Mouse (Mus musculus) 3T3-L1 (cell line): ENCODE measurements around the gene Nnmt.

Experiments
- DNase-seq: peaks from one replicate; pipeline ENCODE4 v3.0.0-alpha.2; 2015; ENCODE audit warnings: low read depth, low spot score

Nnmt gene

DNA sequence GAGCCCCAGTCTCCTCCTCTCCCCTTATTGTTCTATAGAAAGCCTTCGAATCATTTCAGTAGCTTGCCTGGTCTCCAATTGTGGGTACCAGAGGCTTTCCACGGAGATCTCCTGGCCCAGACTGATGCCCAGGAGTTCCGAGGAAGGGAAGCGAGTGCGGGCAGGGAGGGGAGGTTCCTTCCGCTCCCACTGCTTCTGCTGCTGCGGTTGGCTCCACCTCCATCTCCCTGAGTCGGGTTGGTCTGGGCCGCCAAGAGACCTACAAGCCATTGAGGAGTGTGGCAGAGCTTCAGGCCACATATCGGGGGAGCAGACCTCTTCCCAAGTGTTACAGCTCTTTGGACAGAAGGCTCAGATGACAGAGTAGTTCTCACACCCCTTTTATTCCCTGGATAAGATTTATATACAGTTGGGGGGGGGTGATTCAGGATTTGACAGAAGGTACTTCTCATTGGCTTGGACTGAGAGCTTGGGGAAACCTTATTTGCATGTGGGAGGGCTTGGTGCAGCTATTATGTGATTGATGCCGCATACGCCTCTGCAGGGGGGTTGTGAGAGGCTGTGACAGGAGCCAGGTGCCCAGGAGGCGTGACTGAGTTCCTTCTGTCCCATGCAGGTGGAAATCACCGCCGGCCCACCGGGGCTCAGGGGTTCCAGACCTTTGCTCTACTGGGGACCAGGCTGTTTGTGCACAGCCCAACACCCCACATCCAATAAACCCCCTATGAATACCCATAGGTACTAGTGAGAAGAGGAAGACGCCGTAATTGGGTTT lies 30.8 kb upstream of the Nnmt start:
- DNase-seq, result no peak

DNA sequence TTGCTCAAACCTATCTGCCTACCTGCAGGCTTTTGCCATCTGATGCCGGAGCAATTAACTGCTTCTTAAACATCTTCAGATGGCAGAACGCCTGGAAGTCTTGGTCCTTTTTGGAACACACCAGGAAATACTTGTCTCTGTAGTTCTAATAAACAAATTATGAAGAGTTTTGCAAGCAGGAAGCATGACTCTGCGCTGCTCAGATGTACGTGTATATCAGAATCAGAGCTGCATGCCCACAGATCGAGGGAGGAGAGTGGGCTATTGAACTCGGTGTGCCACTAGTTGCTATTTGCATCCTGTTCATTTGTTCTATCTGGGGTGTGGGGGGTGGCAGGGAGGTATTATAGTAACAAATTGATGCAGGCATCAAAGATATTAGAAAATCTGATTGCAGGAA lies 28.2 kb upstream of the Nnmt start:
- no peak for DNase-seq

DNA sequence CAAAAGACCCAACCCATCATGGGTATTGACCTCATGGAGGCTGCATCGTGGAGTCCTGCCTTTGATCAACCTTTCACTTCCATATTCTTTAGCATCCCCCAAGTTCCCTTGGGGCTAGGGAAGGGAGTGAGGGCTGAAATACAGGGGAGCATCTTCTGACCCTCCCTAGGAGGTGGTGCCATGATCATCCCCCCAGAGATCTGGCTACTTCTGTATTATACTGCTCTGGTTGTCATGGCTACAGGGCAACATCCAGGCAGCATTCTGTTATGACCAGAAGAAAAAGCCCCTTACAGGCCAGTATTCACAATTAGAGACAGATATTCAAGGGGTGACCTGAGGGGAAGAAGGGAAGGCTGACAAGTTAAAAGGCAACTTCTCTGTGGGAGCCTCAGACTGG lies 14.3 kb upstream of the Nnmt start:
- DNase-seq, result no peak

DNA sequence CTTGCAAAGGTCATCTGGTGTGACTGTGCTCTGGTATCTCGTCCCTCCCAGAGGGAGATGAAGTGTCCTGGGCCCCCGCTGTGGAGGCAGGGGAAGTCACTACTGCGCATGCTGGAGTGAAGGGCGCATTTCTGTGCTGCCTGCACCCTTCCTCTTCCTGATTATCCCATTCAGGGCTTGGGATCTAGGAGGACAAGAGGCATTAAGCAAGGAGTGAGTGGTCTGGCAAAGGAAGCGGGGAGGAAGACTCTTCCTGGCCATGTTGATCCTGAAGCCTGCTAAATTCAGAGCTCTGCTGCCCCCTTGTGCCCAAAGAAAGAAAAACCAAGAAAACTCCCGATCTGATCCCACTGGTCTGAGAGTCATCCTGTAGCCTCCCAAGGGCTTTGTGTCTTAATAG lies 13.6 kb upstream of the Nnmt start:
- DNase-seq, result peak; percentile 96

DNA sequence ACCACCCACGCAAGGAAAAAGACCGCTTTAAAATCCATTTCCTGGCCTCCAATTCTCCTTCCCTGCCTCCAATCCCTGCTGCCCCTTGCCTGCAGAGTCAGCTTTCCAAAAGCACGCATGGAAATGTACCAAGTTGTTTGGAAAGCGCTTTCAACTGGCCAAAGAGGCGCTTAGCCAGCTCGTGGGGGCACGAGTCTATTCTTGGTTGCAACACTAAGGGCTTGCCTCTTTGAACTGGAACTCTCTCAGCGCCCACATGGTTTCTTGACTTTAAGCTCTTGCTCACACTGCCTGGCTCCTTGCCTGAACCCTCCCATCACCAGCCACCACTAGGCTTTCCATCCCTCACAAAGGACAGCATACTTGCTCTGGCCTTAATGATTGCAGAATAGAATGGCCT lies 13.2 kb upstream of the Nnmt start:
- DNase-seq, result peak; percentile 95

DNA sequence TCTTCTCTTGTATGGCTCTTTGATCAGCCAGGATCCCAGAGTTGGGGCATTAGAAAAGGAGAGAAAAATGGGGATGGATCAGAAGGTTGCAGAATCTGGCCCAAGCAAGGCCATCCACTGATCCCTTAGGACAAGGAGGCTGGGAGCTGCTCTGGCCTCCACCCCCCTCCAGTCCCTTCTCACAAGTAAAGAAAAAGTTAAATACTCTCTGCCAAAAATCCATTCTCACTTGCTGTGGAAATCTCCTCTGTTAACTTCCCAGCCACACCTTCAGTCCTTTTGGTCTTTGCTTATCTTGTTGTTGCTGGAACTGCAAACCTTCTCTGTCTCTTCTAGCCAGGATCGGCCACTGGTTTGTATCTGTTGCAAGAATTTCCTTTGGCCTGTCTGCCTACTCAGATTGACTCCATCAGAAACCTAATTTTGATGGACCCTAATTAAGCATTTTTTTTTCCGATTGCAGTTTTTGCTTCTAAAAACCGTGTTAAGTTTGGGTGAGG lies 12.6 kb upstream of the Nnmt start:
- DNase-seq, result peak; percentile 31

DNA sequence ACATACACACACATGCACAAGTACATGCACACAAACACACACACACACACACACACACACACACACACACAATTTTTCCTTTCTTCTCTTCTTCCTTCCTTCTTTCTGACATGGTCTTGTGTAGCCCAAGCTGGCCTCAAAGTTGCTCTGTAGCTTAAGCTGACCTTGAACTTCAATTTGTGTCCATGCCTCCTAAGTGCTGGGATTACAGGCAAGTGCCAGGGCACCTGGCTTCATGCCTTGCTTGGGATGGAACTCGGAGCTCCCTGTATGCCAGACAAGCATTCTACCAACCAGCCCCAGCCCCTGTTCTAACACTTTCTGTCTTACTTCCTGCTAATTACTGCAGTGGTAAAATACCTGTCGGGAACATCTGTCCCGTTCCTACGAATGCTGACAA lies 8.3 kb upstream of the Nnmt start:
- DNase-seq, result no peak

DNA sequence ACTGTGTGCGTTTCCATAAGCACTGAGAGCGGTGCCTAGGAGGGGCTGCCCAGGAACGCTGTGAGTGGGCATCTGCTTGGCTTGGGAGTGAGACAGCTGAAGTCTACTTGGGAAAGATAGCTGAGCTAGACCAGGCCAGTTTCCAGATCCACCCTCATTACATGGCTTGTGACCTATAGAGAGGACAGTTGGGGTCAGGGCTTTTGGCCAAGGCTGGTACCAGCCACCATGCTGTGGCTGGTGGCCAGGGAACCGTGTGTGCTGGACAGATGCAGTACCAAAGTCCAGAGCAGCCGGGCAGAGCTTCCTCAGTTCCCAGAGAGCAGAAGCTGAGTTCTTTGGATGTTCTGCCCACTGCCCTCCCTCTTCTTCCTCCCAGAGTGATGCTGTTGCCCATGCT lies 7.6 kb upstream of the Nnmt start:
- no peak for DNase-seq

DNA sequence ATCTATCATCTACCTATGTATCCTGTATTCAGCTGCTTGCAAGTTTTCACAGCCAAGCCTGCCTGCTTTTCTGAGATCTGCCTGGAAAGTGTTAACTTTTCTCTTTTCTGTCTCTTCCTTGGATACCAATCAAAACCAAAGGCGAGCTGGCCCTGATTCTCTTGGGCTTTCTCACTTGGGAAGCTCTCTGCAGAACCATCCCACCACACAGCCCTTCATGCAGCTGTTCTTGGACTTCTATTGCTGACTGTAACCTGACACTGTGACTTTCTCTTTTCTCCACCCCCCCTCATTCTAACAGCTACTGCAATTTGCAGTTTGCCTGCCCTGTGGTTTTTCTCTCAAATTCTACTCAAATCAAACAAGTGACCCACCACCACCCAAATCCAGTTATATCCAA lies 6.1 kb upstream of the Nnmt start:
- peak; percentile 29 for DNase-seq

DNA sequence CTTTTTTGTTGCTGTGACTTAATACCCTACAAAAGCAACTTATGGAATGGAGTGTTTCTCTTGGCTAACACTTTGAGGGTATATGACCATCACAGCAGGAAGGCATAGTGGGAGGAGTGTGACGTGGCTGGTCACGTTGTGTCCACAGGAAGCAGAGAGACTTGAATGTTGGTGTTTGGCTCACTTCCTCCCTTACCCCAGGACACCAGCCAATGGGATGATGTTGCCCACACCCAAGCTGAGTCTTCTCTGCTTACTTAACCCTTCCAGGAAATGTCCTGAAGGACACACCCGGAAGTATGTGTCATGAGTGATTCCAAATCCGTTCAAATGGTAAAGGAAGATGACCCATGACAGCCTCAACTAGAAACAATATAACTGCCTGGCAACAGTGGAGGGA lies 4.8 kb upstream of the Nnmt start:
- DNase-seq, result no peak

DNA sequence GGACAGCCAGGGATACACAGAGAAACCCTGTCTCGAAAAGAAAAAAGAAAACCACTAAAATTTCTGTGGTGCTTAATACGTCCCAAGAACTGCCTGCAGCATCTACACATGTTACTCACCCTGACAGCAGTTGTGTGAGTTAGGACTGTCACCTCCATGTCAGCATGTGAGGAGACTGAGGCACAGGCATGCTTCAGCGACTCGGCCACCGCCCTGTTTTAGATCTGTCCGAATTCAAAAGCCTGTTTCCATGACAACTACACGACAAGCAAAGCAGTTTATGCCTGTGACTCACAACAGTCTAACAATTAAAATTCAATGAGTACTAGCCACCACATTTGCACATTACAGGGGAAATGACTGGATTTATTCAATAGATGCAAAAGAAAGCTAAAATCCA lies 2.5 kb upstream of the Nnmt start:
- DNase-seq, result no peak

DNA sequence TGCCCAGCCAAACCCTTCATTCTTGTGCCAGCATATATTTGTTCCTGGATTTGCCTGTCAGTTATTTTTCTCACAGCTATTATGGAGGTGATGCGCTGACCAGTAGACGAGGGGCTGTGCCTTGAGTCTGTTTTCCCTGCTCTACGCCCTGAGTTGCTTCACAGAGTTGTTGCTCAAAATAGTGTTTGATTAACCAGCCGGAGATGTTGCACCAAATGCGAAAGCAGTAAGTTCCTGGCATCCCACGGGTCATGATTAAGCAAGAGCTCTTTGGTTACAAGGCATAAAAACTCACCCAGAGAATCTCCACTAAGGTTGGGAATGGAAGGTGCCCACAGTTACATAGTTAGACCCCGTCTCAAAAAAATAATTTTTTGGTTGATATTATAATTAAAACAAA lies 1.2 kb upstream of the Nnmt start:
- DNase-seq, result no peak

DNA sequence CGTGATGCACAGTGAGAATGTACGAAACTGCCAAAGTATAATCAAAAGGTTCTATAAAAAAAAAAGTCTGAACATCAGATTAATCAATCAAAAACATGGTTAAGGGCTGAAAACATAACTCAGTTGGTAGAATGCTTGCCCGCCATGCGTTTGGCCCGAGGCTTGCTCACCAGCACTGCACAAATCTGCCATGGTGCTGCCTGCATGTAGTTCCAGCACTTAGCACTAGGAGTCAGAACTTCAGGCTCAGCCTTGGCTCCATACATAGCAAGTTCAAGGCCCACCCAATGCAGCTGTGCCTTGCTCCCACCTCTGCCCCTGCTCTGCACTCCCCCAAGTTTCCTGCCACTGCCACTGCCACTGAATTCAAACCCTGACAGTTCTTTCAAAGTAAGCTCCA lies 744 bp upstream of the Nnmt start:
- peak; percentile 38 for DNase-seq

DNA sequence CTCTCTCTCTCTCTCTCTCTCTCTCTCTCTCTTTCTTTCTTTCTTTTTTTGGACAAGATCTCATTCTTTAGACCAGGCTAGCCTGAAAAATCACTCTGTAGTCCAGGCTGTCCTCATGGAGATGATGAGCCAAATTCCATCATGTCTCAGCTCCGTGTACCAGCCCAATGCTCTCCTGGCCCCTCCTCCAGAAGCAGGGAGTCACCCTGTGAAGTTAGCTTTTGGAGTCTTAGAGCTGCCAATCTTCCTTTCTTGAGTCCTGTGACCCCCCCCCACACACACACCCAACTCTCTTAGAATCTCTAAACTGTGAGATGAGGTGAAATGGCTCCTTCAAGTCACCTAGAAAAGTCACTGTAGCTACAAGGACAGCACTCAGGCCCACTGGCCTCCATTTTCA lies 727 bp downstream of the Nnmt start:
- peak; percentile 60 for DNase-seq

DNA sequence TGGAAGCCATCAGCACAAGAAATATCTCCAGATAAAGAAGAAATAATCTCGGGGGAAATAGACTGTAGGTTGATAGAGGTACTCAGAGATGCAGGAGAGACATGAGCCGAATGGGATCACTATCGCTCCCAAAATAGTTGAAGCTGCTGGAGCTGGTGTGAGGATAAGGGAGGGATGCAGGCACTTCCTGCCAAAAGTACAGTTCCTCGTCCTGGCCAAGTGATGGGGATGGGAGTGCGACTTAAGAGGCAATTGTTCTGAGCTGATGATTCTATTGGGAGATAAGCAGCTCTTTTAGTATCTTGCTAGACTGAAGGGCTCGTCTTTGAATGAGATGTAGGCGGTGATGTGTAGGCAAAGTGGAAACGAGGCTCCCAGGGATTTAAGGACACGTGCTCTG lies 4.1 kb downstream of the Nnmt start:
- DNase-seq, result no peak

DNA sequence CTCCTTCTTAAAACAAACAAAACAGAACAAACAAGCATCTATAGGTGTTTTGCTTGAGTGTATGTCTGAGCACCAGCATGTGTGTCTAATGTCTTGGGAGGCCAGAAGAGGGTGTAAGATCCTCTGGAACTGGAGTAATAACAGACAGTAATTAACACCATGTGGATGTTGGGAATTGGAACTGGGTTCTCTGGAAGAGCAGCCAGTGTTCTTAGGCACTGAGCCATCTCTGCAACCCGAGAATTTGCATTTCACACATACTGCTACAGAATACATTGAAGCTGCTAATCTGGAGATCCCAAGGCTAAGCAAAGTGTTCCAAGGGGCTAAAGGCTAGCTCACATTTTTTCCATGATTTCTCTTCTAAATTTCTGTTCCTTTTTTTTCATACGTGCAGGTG lies 4.9 kb downstream of the Nnmt start:
- DNase-seq, result peak; percentile 58

DNA sequence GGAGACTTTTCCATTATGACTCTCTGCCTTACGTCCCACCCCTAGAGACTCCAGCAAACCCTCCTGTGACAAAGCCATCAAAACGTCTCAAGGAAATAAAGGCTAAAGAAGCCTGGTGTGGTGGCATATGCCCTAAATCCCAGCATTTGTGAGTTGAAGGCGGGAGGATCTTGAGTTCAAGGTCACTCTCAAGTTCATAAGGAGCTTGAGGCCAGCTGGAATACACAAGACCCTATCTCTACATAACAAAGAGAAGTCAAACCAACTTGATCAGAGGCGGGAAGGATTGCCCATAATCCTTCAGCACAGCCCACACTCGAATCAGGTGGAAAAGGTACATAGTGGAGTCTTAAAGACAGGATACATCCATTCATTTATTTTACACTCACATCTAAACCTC lies 7.5 kb downstream of the Nnmt start:
- no peak for DNase-seq

DNA sequence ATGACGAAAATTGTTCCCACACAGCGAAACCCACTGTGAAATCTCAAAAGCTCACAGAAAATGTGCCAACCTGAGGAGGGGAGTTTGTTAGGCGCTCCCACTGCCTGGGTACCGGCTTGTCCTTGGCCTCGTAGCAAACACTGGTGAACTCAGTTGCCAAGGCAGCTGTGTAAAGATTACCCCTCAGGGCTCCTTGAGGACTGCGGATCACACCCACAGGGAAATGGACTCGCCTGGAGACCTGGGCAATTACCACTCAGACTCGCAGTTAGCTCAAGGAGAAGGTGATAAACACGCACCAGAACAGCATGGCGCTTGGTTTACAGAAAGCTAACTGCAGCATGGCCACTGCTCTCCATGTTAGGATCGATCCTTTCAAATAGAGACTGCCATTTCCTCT lies 8.0 kb downstream of the Nnmt start:
- no peak for DNase-seq

DNA sequence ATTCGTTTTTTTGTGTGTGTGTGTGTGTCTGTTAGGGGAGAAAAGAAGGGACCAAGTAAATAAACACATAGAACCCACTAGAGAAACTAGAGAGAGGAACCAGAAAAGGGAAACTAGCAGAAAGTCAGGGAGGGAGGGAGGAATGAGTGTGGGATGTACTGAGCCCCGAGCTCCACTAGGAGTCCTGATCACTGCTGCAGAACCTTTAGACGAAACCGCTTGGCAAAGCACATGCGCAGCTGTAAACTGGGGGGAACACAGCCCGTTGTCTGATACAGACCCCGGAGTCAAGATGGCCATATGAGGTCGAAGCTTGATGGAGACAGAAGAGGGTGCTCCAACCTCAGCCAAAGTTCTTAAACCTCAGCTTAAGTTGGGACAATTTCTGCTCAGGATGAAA lies 11.0 kb downstream of the Nnmt start:
- DNase-seq, result no peak

DNA sequence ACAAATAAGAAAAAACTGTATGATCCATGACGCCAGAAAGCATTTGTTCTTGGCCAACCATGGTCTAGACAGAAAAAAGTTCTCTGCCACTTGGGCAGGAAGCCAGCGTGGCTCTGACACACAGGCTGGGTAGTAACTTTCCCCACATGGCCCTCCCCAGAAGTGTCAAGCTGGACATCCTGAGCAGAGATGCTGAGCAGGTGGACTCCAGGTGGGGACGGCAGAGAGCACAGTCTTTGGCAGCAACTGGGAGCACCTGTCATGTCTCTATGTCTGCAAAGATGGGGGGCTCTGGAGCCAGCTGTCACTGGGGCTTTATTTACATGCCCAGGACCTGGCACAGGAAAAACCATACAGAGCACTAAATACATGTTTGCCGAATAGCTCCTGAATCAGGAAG lies 14.3 kb downstream of the Nnmt start:
- DNase-seq, result no peak

DNA sequence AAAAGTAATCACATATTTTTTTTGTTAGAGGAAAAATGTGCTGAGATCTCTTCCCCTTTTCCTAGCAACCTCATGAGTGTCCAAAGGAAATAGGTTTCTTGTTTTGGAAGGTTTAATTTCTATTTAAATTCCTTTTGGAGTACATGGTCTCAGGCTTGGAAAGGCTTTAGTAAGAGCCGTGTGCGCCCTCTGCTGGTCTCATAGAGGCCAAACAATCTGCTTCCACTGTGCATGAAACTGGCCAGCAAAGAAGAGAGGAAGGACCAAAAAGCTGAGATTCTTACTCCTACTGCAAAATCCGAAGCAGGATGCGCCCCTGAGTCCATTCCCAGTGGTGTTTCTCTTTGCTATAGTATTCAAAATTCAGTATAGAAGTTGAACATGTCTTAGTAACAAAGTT lies 18.6 kb downstream of the Nnmt start:
- peak; percentile 86 for DNase-seq

DNA sequence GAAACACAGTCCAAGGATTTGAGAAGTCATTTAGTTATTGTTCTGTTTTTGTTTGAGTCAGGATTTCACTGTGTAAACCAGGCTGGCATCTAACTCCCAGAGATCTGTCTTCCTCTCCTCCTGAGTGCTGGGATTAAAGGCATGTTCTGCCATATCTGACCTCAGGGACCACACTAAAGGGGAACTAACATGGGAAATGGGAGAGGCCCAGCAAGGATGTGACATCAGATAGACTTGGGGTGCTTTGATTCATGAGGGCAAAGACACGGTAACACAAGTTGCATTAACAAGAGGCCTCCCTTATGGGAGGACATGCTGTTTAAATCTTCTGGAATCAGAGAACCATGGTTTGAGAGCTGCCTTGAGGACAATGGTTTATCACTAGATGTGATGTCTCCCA lies 24.1 kb downstream of the Nnmt start:
- DNase-seq, result no peak

DNA sequence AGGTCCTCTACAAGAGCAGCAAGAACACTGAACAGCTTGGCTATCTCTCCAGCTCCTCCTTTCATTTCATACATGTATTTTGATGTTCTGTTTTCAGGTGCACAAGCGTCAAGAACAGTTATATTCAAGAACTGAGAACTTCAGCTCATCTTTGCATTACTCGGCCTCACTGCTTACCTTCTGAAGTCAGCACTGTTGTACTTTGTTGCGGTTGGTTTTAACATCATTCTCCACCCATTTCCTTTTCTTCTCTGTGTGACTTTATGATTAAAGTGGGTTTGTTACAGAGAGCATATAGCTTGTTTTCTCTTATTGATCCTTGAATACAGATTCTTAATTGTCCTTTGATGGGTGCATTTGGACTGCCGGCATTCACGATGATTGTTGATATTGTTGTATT lies 42.6 kb downstream of the Nnmt start:
- no peak for DNase-seq
